Mouse (Mus musculus): Measurements from ENCODE around the gene Man2a2. TPM values are rescaled to one million over a fixed set of nuclear protein-coding genes. Genes with fewer than 3 reads are reported as not detected.

Gene Man2a2
- total and polyA plus RNA-seq, 2 experiments from 2014 or later: 16.6 to 70.2 TPM

DNA sequence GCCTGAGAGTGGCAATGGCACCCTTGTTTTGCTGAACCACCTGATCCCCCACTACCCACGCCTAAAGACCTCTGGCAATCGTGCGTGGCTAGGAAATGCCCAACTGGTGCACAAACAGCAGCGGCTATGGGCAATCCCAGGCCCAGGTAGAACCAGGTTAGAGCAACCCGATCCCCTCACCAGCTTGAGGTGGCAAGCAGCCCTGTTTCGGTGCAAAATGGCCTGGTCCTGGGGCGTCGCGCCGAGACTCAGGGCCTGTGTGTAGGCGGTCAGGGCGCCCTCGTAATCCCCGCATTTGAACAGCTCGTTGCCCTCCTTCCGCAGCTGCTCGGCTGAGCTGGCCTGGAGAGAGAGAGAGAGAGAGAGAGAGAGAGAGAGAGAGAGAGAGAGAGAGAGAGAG lies 31.8 kb downstream of the Man2a2 start:
- H3K4me2 ChIP-seq (ENCODE audit: low read depth, low read length, poor library complexity, severe bottlenecking): peak overlapping the region; percentile 82
- 6% methylated on average over 17 of the region's 17 CpGs for WGBS
- H3K36me3 ChIP-seq (ENCODE audit: insufficient read depth, low read length): peaks cover 27% of the 10 kb centered on the region
- peaks cover 28% of the 10 kb centered on the region; the same call in 1 of the 2 replicates for H3K4me1 ChIP-seq (ENCODE audit: insufficient read depth, low read length)
- peak overlapping the region; percentile 53 for H3K4me3 ChIP-seq (ENCODE audit: low read depth, low read length)
- peak overlapping the region; percentile 79 for H3K9ac ChIP-seq (replicated peaks; ENCODE audit: low read length, poor library complexity, severe bottlenecking)
- H3K27me3 ChIP-seq (ENCODE audit: insufficient read depth, low read length): no peaks in the 10 kb centered on the region
- DNase-seq (ENCODE audit: low spot score) (peak; percentile 45), ATAC-seq (ENCODE audit: low FRiP score) (no peak)
- peak overlapping the region; percentile 90 for H3K27ac ChIP-seq (ENCODE audit: low read depth, low read length)
- no peaks in the 10 kb centered on the region for H3K9me3 ChIP-seq (ENCODE audit: low read length)
- no peak for TF ChIP-seq CTCF (IDR thresholded peaks at IDR 0.05)

DNA sequence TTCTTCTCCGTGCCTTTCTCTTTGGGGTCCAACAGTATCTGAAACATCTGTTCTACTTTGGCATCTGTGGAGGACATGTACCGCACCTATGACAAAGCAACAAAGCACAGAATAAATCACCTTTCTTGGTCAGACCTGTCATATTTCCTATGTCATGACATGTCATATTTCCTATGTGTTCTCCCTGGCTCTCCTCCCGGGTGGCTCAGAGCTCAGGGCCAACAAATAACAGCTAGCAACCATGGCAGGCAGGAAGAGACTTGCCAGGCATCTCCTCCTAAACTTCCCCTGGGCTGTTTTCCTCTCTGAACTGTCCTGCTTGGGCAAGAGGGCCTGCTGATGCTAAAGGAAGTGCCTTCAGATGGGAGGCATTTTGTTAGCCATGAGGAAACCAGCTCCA lies 34.2 kb downstream of the Man2a2 start:
- Histone ChIP-seq H3K4me1 (ENCODE audit: insufficient read depth, low read length) (peaks cover 16% of the 10 kb centered on the region; the same call in 1 of the 2 replicates), H3K4me2 (ENCODE audit: low read depth, low read length, poor library complexity, severe bottlenecking) (no peak overlapping the region), H3K9ac (replicated peaks; ENCODE audit: low read length, poor library complexity, severe bottlenecking) (no peak overlapping the region), H3K4me3 (ENCODE audit: low read depth, low read length) (no peak overlapping the region), H3K27me3 (ENCODE audit: insufficient read depth, low read length) (no peaks in the 10 kb centered on the region), H3K36me3 (ENCODE audit: insufficient read depth, low read length) (peaks cover 47% of the 10 kb centered on the region), H3K27ac (ENCODE audit: low read depth, low read length) (no peak overlapping the region), H3K9me3 (ENCODE audit: low read length) (no peaks in the 10 kb centered on the region)
- no peak for DNase-seq (ENCODE audit: low spot score)
- ATAC-seq (ENCODE audit: low FRiP score): no peak
- 94% methylated on average over 3 of the region's 3 CpGs for WGBS
- TF ChIP-seq CTCF (IDR thresholded peaks at IDR 0.05): no peak

DNA sequence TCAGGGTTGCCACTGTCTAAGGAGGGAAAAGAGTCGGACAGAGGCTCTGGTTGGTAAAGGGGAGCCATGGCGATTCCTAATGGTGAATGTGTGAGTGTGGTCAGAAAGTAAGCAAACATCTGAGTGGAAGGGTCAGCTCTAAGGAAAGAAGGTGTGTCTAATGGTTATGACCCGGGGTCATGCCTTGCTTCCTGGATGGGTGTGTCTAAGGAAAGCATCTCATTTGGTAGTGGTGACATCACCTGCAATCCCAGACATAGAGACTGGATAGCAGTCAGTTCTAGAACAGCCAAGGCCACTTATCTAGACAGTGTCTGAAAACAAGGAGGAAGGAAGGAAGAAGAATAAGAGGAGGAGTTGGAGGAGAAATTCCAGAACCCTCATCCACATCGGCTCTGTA lies 36.3 kb downstream of the Man2a2 start:
- 96% methylated on average over 4 of the region's 4 CpGs for WGBS
- Histone ChIP-seq H3K9ac (replicated peaks; ENCODE audit: low read length, poor library complexity, severe bottlenecking) (no peak overlapping the region), H3K4me3 (ENCODE audit: low read depth, low read length) (no peak overlapping the region), H3K4me1 (ENCODE audit: insufficient read depth, low read length) (peaks cover 13% of the 10 kb centered on the region; the same call in 1 of the 2 replicates), H3K36me3 (ENCODE audit: insufficient read depth, low read length) (peaks cover 66% of the 10 kb centered on the region), H3K27ac (ENCODE audit: low read depth, low read length) (no peak overlapping the region), H3K27me3 (ENCODE audit: insufficient read depth, low read length) (no peaks in the 10 kb centered on the region), H3K9me3 (ENCODE audit: low read length) (no peaks in the 10 kb centered on the region), H3K4me2 (ENCODE audit: low read depth, low read length, poor library complexity, severe bottlenecking) (no peak overlapping the region)
- TF ChIP-seq CTCF (IDR thresholded peaks at IDR 0.05): no peak
- ATAC-seq (ENCODE audit: low FRiP score) (no peak), DNase-seq (ENCODE audit: low spot score) (no peak)

DNA sequence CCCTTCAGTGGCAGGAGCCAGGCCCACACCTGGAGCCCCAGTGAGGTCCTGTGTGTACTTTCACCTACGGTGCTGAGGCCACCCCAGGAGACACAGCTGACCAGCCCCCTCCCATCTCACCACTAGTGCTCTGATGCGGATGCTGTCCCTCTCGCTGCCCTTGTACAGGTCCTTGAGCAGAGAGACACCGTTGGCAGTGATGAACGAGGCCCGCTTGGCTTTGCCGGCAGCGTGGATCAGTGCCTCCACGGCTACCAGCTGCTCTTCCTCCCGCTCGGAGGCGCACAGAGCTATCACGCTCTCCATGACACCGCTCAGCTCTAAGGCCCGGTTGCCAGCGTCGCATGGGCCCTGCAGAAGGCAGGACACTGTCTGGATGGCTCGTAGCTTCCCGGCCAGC lies 39.7 kb downstream of the Man2a2 start:
- Histone ChIP-seq H3K36me3 (ENCODE audit: insufficient read depth, low read length) (peaks cover 88% of the 10 kb centered on the region), H3K27me3 (ENCODE audit: insufficient read depth, low read length) (no peaks in the 10 kb centered on the region), H3K27ac (ENCODE audit: low read depth, low read length) (no peak overlapping the region), H3K4me2 (ENCODE audit: low read depth, low read length, poor library complexity, severe bottlenecking) (no peak overlapping the region), H3K4me3 (ENCODE audit: low read depth, low read length) (no peak overlapping the region), H3K9me3 (ENCODE audit: low read length) (no peaks in the 10 kb centered on the region), H3K9ac (replicated peaks; ENCODE audit: low read length, poor library complexity, severe bottlenecking) (no peak overlapping the region), H3K4me1 (ENCODE audit: insufficient read depth, low read length) (no peaks in the 10 kb centered on the region)
- ATAC-seq (ENCODE audit: low FRiP score) (no peak), DNase-seq (ENCODE audit: low spot score) (no peak)
- WGBS: 98% methylated on average over 19 of the region's 19 CpGs
- TF ChIP-seq CTCF (IDR thresholded peaks at IDR 0.05): no peak

DNA sequence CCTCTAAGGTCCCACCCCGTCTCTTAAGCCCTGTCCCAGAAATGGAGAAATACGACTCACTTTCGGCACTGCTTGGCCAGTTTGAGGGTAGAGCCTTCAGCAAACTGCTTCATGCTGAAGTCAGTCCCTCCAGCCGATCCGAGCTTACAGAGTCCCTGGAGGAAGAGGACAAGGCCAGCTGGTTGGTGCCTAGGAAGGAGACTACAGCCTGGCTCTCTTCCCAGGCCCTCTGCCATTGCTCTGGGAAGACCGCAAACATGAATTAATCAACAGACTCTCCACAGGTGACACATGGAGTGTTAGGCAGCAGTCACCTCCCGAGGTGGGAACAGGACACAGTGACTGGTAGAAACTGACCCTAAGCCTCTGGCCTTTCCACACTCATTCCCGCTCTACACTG lies 40.9 kb downstream of the Man2a2 start:
- Histone ChIP-seq H3K4me1 (ENCODE audit: insufficient read depth, low read length) (no peaks in the 10 kb centered on the region), H3K9ac (replicated peaks; ENCODE audit: low read length, poor library complexity, severe bottlenecking) (no peak overlapping the region), H3K4me2 (ENCODE audit: low read depth, low read length, poor library complexity, severe bottlenecking) (no peak overlapping the region), H3K4me3 (ENCODE audit: low read depth, low read length) (no peak overlapping the region), H3K36me3 (ENCODE audit: insufficient read depth, low read length) (peaks cover 88% of the 10 kb centered on the region), H3K27me3 (ENCODE audit: insufficient read depth, low read length) (no peaks in the 10 kb centered on the region), H3K27ac (ENCODE audit: low read depth, low read length) (no peak overlapping the region), H3K9me3 (ENCODE audit: low read length) (no peaks in the 10 kb centered on the region)
- ATAC-seq (ENCODE audit: low FRiP score): no peak
- DNase-seq (ENCODE audit: low spot score): no peak
- no peak for TF ChIP-seq CTCF (IDR thresholded peaks at IDR 0.05)
- WGBS: 81% methylated on average over 8 of the region's 8 CpGs

DNA sequence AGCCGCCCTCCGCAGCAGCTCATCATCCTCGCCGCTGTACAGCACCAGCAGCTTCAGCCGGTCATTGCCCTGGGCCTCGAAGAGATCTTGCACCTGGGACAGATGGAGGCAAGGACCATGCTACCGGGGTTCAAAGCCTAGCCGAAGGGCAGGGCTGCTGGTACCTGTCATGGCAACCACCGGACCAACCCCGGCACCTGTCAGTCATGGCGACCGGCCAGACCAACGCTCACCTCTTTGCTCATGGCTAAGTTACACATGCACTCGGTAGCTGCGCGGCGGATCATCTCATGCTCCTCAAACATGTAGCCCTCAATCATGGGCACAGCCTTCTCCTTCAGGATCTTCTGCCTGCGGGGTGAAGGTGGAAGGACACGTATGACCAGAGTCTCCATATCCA lies 45.1 kb downstream of the Man2a2 start:
- no peaks in the 10 kb centered on the region for H3K9me3 ChIP-seq (ENCODE audit: low read length)
- peaks cover 54% of the 10 kb centered on the region for H3K36me3 ChIP-seq (ENCODE audit: insufficient read depth, low read length)
- ATAC-seq (ENCODE audit: low FRiP score) (no peak), DNase-seq (ENCODE audit: low spot score) (no peak)
- no peaks in the 10 kb centered on the region for H3K27me3 ChIP-seq (ENCODE audit: insufficient read depth, low read length)
- H3K27ac ChIP-seq (ENCODE audit: low read depth, low read length): no peak overlapping the region
- 98% methylated on average over 19 of the region's 19 CpGs for WGBS
- no peak for TF ChIP-seq CTCF (IDR thresholded peaks at IDR 0.05)
- H3K4me3 ChIP-seq (ENCODE audit: low read depth, low read length): no peak overlapping the region
- no peak overlapping the region for H3K4me2 ChIP-seq (ENCODE audit: low read depth, low read length, poor library complexity, severe bottlenecking)
- H3K4me1 ChIP-seq (ENCODE audit: insufficient read depth, low read length): peaks cover 7% of the 10 kb centered on the region
- no peak overlapping the region for H3K9ac ChIP-seq (replicated peaks; ENCODE audit: low read length, poor library complexity, severe bottlenecking)
